Mouse (Mus musculus) bone marrow, adult 2 months (tissue): ENCODE data around the gene Dock7.

Experiments used
- CTCF ChIP-seq: fragments of 200-500 bp; IDR thresholded peaks from 2 replicates; pipeline ENCODE4 v1.5.1; 2011; ENCODE audit warnings: low read length, control low read depth; ENCODE audit not compliant: control insufficient read depth, insufficient read depth
- POLR2A ChIP-seq: fragments of 200-500 bp; IDR thresholded peaks from 2 replicates; pipeline ENCODE4 v1.6.1; 2011; ENCODE audit warnings: low read depth, mild to moderate bottlenecking, control low read depth, low read length, borderline replicate concordance; ENCODE audit not compliant: control insufficient read depth

DNA sequence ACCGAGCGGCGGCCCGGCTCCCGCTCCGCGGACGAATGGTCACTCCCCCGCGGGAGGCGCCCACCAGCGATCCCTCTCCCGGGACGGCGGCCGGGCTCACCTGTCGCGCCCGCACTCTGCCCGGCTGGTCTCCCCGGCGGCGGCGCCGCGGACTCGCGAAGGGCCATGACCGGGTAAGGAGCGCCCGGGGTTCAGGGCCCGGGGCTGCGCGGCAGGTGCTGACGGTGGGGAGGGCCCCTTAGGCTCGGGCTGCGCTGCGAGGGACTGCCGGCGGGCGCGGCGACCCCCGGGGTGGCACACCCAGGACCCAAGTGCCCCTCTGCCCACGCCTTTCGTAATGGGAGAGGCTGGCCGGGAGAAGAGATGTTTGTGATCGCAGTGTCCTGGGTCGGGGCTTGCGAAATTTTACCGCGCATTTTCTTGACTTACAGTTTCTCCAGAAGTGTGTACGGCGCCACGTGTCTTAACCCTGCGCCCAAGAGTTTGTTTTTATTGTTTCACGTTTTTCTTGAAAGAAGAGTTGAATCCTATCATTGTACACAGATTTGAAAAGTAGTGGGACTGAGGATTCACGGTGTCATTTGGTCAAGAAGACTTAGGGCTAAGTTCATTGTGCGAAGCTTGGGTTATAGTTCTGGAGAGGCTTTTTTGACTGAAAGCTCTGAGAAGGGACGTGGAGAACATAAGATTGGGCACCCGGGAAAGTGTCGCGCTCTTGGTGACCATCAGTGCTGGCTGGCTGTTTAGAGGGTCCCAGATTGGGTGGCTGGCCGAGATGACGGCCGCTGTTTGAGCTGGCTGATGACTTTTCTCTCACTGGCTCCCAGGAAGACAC, 196.4 kb downstream of the Dock7 start:
- TF ChIP-seq CTCF: no peak
- no peak for TF ChIP-seq POLR2A
